Mouse (Mus musculus) splenic B cell, adult 2 months (primary cell): Measurements from ENCODE around the gene Gm17324.
"Not testable (repeated sequence)": the region's sequence is repeated elsewhere in the genome, so short reads cannot be mapped to it uniquely, and the experiment has no call there.

ENCODE experiments used
- DNase-seq: peaks from one replicate; pipeline ENCODE4 v3.0.0-alpha.2; 2011; ENCODE audit warnings: low read depth, low spot score
- H3K27me3 ChIP-seq: 2 replicates; pipeline ENCODE4 v1.6.1; 2012; ENCODE audit warnings: mild to moderate bottlenecking, low read length, moderate library complexity, mixed read lengths; ENCODE audit not compliant: control insufficient read depth, poor library complexity, insufficient read depth, severe bottlenecking
- H3K36me3 ChIP-seq: 2 replicates; pipeline ENCODE4 v1.6.1; 2012; ENCODE audit warnings: mild to moderate bottlenecking, low read length, moderate library complexity, mixed read lengths; ENCODE audit not compliant: control insufficient read depth, poor library complexity, insufficient read depth, severe bottlenecking

Gm17324 gene

DNA sequence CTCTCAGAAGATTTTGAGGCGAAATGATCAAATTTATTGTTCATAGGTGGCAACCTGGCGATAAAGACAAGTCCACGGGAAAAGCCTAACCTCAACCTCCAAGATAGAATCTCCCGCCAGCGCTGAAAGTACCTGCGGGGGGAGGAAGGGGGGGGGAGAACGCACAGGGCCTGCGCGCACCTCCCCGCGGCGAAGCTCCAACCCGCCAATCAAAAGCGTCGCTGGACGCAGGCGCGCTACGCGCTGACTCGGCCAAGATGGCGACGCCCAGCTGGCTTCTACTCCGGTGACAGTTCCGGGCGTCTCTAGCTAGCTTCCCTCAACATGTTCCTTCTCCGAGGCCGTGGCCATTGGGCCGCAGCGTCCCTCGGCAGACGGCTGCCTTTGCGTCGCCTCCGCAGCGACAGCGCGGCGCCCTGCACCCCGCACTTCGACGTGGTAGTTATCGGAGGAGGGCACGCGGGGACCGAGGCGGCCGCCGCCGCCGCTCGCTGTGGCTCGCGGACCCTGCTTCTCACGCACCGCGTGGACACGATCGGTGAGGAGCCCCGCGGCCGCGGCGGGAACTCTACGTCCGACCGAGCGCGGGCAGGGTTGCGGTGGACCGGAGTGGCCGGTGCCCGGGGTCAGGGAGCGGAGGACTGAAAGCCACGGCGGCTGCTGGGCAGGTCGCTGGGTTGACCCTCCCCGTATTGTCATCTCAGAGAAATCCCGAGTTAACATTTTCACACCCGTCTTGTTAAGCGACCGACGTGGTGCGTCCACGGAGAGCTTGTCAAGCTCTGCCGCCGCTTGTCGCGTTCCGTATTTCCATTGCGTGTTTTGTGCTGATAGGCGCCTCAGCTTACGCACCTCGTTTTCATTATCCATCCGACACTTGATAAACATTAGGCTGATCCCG lies at the start of gene Gm17324, which contains the start of gene Mto1:
Gene Gm17324, minus strand, starts transcription at position 814 of the 901 bp plus-strand sequence.
Gene Mto1, plus strand, starts transcription at position 236 of the 901 bp plus-strand sequence.
- Histone ChIP-seq H3K27me3 (no peaks in the 10 kb centered on the region), H3K36me3 (peaks cover 4% of the 10 kb centered on the region; the same call in 1 of the 2 replicates)
- DNase-seq: peak; percentile 97

DNA sequence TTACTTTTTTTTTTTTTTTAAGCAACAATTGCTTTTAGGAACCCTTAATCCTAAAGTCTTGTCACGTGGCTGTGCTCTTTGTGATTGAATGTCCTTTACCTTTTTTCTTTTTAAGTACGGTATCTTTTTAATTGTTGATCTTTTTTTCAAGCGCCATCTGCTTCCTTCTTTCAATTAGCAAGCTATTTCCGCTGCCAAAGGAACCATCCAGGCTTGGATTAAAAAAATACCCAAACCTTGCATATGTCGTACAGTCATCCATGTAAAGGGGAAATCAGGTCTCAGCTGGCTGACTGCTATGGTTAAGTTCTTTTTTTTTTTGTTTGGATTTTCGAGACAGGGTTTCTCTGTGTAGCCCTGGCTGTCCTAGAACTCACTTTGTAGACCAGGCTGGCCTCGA lies 44.6 kb upstream of the Gm17324 start:
- DNase-seq: no peak
- H3K36me3 ChIP-seq: no peaks in the 10 kb centered on the region
- no peaks in the 10 kb centered on the region for H3K27me3 ChIP-seq

DNA sequence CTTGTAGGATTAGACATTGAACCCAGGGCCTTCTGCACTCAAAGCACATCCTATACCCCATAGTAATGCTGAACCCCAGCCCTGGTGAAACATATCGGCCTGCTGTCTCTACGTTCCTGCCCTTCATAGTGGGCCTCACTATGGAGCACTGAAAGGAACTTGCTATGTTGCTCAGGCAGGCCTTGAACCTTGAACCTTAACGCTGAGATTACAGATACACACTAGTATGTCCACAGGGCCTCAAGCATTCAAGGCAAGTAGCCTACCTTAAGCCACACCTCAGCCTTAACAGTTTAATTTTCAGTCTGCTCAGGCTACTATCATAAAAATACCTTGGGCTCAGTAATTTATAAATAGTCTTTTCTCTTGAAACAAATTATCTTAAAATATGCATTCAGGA lies 43.7 kb upstream of the Gm17324 start:
- H3K27me3 ChIP-seq: no peaks in the 10 kb centered on the region

DNA sequence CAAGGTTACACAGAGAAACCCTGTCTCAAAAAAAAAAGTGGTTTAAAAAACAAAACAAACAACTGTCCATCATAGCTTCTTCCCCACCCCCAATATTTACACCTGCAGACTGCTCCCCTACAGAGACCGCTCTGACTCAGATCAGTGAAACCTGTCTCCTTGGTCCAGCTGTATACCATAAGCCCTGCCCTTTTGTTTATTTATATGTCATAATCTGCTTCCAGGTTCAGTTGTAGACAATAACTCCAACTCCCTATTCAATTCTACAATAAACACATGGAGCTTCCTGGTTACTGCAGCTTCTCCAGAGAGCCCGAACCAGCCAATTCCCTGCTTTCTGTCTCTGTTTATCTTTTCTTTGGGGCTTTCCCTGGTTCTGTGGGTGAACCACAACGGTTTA lies 42.6 kb upstream of the Gm17324 start:
- Histone ChIP-seq H3K36me3 (no peaks in the 10 kb centered on the region), H3K27me3 (no peaks in the 10 kb centered on the region)
- DNase-seq: no peak

More for the DNA sequence above, 43.7 kb upstream of the Gm17324 start:
- DNase-seq: no peak
- no peaks in the 10 kb centered on the region for H3K36me3 ChIP-seq

DNA sequence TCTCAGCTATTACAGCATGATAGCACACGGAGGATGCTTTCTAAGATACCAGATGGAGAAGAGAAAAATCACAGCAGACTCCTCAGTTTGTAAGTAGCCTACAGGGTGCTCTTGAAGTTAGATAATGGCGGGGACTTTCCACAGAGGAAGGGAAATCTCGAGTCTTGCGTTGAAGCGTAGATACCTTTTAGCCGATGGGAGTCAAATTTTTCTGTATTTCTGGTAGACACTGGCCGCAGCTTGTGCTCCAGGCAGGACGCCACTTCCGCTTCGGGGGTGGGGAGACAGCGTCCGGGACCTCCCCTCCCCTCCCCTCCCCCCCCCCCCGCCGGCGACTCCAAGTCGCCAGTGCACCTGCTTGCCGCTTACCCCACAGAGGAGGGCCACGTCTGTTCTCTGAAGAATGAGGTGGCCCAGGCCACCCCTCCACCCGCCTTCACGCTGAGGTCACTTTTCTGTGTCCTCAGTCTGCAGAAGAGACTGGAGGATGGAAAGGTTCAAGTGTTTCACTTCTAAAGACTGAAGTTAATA lies 40.4 kb upstream of the Gm17324 start, which contains the start of gene Eef1a1:
Gene Eef1a1, minus strand, starts transcription at position 262 of the 531 bp plus-strand sequence.
- no peaks in the 10 kb centered on the region for H3K27me3 ChIP-seq
- DNase-seq: peak; percentile 83
- H3K36me3 ChIP-seq: no peaks in the 10 kb centered on the region

DNA sequence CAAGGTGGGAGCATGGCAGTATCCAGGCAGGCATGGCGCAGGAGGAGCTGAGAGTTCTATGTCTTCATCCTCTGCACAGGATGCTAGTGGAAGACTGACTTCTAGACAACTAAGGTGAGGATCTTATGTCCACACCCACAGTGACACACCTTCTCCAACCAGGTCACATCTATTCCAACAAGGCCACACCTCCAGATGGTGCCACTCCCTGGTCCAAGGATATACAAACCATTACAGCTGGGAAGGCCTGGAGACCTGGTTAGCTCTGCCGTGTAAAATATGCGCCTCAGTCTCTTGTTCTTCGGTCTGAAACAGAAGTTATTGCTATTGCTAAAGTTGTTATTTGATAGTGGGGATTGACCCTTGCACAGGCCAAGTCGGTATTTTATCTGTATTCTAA lies 39.4 kb upstream of the Gm17324 start:
- not testable (repeated sequence) for H3K27me3 ChIP-seq, H3K36me3 ChIP-seq, DNase-seq

DNA sequence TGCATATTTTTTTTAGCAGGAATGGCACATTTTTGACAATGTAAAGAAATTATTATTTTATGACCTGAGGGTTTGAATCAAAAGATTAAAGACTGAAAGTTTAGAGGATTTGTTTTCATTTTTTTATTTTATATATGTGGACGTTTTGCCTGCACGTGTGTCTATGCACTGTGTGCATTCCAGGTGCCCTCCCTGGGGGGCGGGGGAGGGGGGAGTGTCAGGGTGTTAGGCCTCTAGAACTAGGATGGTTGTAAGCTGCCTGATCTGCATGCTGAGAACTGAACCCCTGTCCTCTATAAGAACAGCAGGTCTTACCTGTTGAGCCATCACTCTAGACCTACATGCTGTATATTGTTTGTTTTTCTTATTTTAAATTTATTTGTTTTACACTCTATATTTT lies 36.1 kb upstream of the Gm17324 start:
- no peak for DNase-seq
- Histone ChIP-seq H3K27me3 (no peaks in the 10 kb centered on the region), H3K36me3 (peaks cover 3% of the 10 kb centered on the region; the same call in 1 of the 2 replicates)

DNA sequence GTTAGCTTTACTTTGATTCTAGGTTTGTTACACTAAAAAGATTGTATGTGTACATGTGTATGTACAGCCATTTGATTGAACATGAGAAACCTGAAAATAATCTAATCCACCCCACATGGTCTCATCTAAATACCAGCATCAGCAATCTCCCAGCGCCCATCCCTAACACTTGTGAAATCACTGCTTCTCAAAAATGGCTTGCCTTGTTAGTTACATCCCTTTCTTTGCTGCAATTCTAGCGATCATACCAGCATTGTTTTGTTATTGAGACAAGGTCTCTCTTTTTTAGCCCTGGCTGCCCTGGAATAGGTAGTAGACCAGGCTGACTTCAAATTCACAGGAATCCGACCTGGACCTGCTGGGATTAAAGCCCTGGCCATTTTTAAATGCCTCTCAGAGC lies 33.8 kb upstream of the Gm17324 start:
- DNase-seq: no peak
- H3K36me3 ChIP-seq: peaks cover 12% of the 10 kb centered on the region
- H3K27me3 ChIP-seq: no peaks in the 10 kb centered on the region

DNA sequence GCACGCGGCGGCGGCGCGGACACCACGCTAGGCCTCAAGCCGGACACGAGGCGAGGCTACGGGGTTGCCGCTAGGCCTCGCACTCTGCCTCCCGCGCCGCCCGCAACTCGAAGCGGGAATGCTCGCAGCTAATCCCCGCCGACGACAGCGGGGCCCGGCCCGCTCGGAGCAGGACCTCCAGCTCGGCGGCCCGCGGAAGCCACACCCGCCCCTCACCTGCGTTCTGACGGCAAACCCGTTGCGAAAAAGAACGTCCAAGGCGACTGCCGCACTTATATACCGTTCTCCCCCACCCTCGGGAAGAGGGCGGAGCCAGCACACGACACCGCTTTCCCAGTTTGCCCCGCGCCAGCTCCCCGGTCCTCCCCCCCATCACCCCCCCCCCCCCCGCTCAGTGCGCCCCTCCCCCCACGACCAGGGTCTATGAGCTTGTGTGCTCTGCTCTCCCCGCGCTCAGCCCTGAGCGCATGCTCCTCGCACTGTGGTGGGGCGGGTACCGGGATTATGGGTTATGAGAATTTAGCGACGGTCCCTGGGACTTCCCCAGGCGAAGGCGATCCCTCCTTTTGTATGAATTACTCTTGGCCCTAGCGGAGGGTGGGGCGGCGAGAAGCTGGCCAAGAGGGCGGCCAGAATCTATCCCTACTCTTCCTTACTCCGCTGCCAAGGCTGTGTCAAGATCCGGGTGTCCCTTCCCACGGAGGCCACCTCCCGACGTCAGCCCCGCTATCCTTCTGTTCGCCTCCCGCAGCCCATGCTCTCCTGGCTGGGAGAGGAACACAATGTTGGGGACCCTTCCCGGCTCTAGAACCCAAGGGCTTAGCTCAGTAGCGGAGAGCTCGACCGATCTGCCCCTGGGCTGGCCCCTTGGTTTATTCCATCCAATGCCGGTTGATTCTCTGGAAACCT lies 33.1 kb upstream of the Gm17324 start:
- no peaks in the 10 kb centered on the region for H3K27me3 ChIP-seq
- peak; percentile 98 for DNase-seq
- H3K36me3 ChIP-seq: peaks cover 12% of the 10 kb centered on the region

DNA sequence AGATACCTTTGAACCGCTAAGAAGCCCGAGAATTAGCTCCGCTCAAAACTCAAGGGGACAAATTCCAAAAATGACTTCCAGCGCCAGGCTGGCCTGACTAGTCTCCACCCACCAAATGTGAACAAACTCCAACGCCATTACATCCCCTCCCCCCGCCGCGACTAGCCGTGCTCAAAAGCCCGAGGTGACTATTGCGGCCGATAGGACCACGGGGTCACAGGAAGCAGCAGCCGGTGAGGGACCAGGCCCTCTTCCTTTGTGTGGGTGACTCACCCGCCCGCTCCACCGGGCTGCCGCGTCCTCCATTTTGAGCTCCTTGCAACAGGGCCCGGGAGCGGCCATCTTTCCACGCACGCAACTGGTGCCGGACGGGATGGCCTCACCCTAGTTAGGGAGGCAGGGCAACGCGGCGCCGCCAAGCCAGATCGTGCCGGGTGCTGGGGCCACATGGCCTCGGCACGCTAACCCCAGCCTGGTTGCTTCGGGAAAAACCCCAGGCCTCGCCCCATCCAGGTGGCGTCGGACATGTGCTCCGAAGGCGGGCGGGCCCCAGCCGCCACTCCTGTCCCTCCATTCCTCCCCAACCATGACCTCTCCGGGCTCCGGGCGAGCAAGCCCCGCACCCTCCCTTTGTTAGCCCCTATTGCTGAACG lies 32.2 kb upstream of the Gm17324 start:
- peaks cover 15% of the 10 kb centered on the region for H3K36me3 ChIP-seq
- DNase-seq: peak; percentile 86
- H3K27me3 ChIP-seq: no peaks in the 10 kb centered on the region

DNA sequence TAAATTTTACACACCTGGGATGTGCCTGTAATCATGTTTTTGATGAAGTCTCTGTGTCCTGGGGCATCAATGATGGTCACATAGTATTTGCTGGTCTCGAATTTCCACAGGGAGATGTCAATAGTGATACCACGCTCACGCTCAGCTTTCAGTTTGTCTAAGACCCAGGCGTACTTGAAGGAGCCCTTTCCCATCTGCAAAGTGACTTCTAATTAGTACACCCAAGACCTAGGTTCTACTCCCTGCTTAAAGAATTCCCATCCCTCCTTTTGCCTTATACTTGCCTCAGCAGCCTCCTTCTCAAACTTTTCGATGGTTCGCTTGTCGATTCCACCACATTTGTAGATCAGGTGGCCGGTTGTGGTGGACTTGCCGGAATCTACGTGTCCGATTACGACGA lies 31.6 kb upstream of the Gm17324 start:
- DNase-seq, H3K27me3 ChIP-seq: not testable (repeated sequence)
- peaks cover 16% of the 10 kb centered on the region for H3K36me3 ChIP-seq

DNA sequence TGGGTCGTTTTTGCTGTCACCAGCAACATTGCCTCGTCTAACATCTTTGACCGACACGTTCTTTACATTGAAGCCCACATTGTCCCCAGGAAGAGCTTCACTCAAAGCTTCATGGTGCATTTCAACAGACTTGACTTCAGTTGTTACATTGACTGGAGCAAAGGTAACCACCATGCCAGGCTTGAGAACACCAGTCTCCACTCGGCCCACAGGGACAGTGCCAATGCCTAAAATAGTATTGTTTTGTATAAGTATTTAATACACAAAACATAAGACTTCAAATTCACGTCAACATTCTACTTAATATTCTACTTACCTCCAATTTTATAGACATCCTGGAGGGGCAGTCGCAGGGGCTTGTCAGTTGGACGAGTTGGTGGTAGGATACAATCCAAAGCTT lies 30.7 kb upstream of the Gm17324 start:
- not testable (repeated sequence) for DNase-seq, H3K27me3 ChIP-seq
- peaks cover 16% of the 10 kb centered on the region for H3K36me3 ChIP-seq

DNA sequence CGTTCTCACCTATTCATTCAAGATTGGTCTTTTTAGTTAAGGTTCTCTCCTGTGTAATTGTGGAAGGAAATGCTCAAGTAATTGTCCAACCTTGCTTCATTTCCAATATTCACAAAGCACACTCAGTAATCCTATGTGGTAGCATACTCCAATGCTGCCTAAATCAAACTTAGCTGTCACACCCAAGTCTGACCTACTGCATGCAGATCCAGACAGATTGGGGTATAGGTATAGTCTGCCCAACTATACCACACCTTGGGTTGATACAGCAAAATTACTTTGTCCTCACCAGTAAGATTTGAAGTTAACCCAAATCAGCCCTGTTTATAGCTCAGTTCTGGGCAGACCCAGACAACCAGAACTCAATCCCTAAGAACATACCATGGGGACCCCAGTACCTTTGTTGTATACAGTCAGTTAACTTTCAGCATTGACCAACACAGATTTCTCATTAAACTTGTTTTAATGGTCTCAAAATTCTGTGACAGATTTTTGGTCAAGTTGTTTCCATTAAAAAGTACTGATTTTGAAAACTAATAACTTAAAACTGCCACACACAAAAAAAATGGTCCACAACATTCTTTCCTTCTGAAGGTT lies 29.5 kb upstream of the Gm17324 start:
- peaks cover 16% of the 10 kb centered on the region for H3K36me3 ChIP-seq
- H3K27me3 ChIP-seq, DNase-seq: not testable (repeated sequence)

DNA sequence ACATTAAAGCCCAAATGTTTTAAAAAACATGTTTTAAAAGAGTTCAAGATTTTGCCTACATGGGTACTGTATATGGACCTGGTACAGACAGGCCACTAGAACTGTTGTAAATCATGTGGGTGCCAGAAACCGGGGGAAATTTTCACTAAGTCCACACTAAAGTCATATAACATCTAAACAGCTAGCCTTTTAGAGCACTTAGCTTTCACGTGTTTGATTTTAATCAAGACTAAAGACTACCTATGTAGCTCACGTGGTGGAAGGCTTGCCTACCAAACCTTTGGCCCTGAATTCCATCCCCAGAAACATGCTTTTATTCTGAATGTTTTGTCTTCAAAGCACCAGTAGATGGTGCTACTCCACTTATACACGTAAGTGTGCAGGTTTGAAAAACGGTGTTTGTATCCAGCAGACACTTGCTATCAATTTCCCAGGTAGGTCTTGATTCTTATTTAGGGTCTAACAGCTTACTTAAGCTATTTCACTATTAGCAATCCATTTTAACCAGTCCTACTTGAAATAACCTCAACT lies 28.5 kb upstream of the Gm17324 start:
- no peaks in the 10 kb centered on the region for H3K27me3 ChIP-seq
- H3K36me3 ChIP-seq: peaks cover 18% of the 10 kb centered on the region
- DNase-seq: peak; percentile 72
